Mouse (Mus musculus) monocyte, adult 59 days (primary cell): Measurements from ENCODE around the gene Snu13. TPM values are rescaled to one million over a fixed set of nuclear protein-coding genes. Genes with fewer than 3 reads are reported as not detected.

Source experiments
- total RNA-seq, 2 experiments: library from RNA; stranded (reverse); gene quantifications; one replicate each; pipeline ENCODE4 v1.2.4; 2023

Snu13 gene
- 10 to 100 TPM; 57.6 to 72.4 TPM for total RNA-seq

GRCm38 (mm10) chr15:82047080-82047883 lies at the start of gene Snu13:
TSS of gene Snu13 (minus strand) at chr15:82047598.

GRCm38 (mm10) chr15:82069898-82070297 lies 22.5 kb upstream of the Snu13 start, which contains the start of gene Mei1:
TSS of gene Mei1 (plus strand) at chr15:82069996.

GRCm38 (mm10) chr15:82058719-82059201 lies 11.4 kb upstream of the Snu13 start, which contains the start of gene 4930407I10Rik:
TSS of gene 4930407I10Rik (plus strand) at chr15:82059151.

GRCm38 (mm10) chr15:82033762-82034161 lies 13.6 kb downstream of the Snu13 start, which contains the start of gene Desi1:
TSS of gene Desi1 (minus strand) at chr15:82033862.

Other genes starting within 250 kb of the Snu13 start
- 10 to 100 TPM; 21.3 to 29.3 TPM for gene Tef, start 245.2 kb downstream of the Snu13 start, total RNA-seq
- gene Tob2, start 188.8 kb downstream of the Snu13 start, total RNA-seq, result 10 to 100 TPM; 77.5 to 90.4 TPM
- gene Phf5a, start 175.7 kb downstream of the Snu13 start, total RNA-seq, result 10 to 100 TPM; 41.4 to 47.2 TPM
- 100 to 1,000 TPM; 113 to 117 TPM for gene Aco2, start 175.3 kb downstream of the Snu13 start, total RNA-seq
- gene Polr3h, start 121.4 kb downstream of the Snu13 start, total RNA-seq, result 1 to 10 TPM; 5.0 to 8.0 TPM
- not detected for gene Csdc2, start 110.8 kb downstream of the Snu13 start, total RNA-seq
- gene Pmm1, start 86.7 kb downstream of the Snu13 start, total RNA-seq, result 10 to 100 TPM; 37.6 to 45.7 TPM
- gene 1700029P11Rik, start 67.1 kb downstream of the Snu13 start, total RNA-seq, result not detected
- gene Xrcc6, start 59.8 kb downstream of the Snu13 start, total RNA-seq, result 10 to 100 TPM; 15.2 to 17.3 TPM
- 10 to 100 TPM; 21.4 to 23.3 TPM for gene Desi1, start 13.7 kb downstream of the Snu13 start, total RNA-seq
- not detected for gene 4930407I10Rik, start 11.6 kb upstream of the Snu13 start, total RNA-seq
- gene Mei1, start 22.4 kb upstream of the Snu13 start, total RNA-seq, result not detected
- gene Ccdc134, start 80.3 kb upstream of the Snu13 start, total RNA-seq, result 10 to 100 TPM; 29.5 to 50.0 TPM
- 100 to 1,000 TPM; 136 to 148 TPM for gene Srebf2, start 99.6 kb upstream of the Snu13 start, total RNA-seq
- not detected for gene Shisa8, start 165.2 kb upstream of the Snu13 start, total RNA-seq
- 1 to 10 TPM; 1.2 to 1.8 TPM for gene Tnfrsf13c, start 176.8 kb upstream of the Snu13 start, total RNA-seq
- 1 to 10 TPM in 1 of 2 experiments, not detected in 1; 2.2 TPM for gene Cenpm, start 197.2 kb upstream of the Snu13 start, total RNA-seq
- gene 1500009C09Rik, start 204.8 kb upstream of the Snu13 start, total RNA-seq, result not detected
- gene Sept3, start 227.3 kb upstream of the Snu13 start, total RNA-seq, result under 1 TPM in 1 of 2 experiments, not detected in 1; 0.43 TPM